Mouse (Mus musculus) testis, adult 2 months (tissue): ENCODE data around the gene Pkd2l1.

ENCODE experiments used
- CTCF ChIP-seq: fragments of 200-500 bp; IDR thresholded peaks from 2 replicates; pipeline ENCODE4 v1.5.1; 2012; ENCODE audit warnings: low read depth, mild to moderate bottlenecking, inconsistent platforms, low read length, moderate library complexity; ENCODE audit not compliant: control insufficient read depth, insufficient read depth, insufficient replicate concordance
- POLR2A ChIP-seq: fragments of 200-500 bp; IDR thresholded peaks from 2 replicates; pipeline ENCODE4 v1.6.1; 2012; ENCODE audit warnings: low read depth, mild to moderate bottlenecking, inconsistent platforms, low read length, moderate library complexity; ENCODE audit not compliant: control insufficient read depth

DNA sequence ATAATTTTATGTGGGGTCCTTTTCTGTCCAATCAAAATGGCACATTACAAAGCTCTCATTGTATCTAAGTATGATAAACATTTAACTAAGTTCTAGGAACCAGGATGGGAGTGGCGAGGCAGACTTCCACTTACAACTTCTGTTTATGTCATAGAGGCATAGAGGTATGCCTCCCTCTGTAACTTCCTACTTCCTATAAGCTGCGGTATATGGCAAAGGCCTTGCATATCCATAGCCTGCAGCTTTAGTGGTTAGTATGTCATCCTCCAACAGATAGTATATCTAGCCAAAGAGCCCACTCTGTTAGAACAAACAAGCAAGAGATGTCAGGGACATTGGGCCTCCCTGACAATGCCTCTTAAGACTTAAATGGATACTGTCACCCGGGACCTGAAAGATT, 15.5 kb downstream of the Pkd2l1 start:
- no peak for TF ChIP-seq CTCF
- TF ChIP-seq POLR2A, result no peak
